1 mouse cellular context compared by ENCODE assay signal in genomic region chr2:28065081-28065651, GRCm38 (mm10).
TF ChIP-seq lines count a peak whose summit lies in the region.

No protein-coding gene starts in this region.

TF ChIP-seq in MEL, 35 proteins besides CTCF, POLR2A, EP300 and RAD21:
- no peak for TF ChIP-seq SIN3A (IDR thresholded peaks at IDR 0.05; ENCODE audit: low read length)
- TF ChIP-seq CHD1 (IDR thresholded peaks at IDR 0.05; ENCODE audit: low read depth, low read length) = peak; percentile 88
- no peak for TF ChIP-seq POLR2AphosphoS5 (IDR thresholded peaks at IDR 0.05; ENCODE audit: borderline replicate concordance, low read depth, low read length)
- TF ChIP-seq ZMIZ1 (IDR thresholded peaks at IDR 0.05; ENCODE audit: low read depth, low read length) = peak; percentile 57; the same call in 1 of the 2 replicates
- TF ChIP-seq TAL1 (IDR thresholded peaks at IDR 0.05; ENCODE audit: low read length) = peak; percentile 50; the same call in 1 of the 2 replicates
- TF ChIP-seq JUND (IDR thresholded peaks at IDR 0.05; ENCODE audit: low read depth, low read length) = no peak
- TF ChIP-seq ZC3H11A (IDR thresholded peaks at IDR 0.05; ENCODE audit: low read depth, low read length) = peak; percentile 41
- TF ChIP-seq GABPA (IDR thresholded peaks at IDR 0.05; ENCODE audit: low read depth, low read length) = 0 out of 2 replicates have a peak, but pooled peaks have one; percentile 33
- TF ChIP-seq NELFE (IDR thresholded peaks at IDR 0.05; ENCODE audit: low read depth, low read length) = peak; percentile 54; the same call in 1 of the 2 replicates
- TF ChIP-seq TCF12 (IDR thresholded peaks at IDR 0.05; ENCODE audit: low read depth, low read length) = peak; percentile 58; the same call in 1 of the 2 replicates
- peak; percentile 71 for TF ChIP-seq MXI1 (IDR thresholded peaks at IDR 0.05; ENCODE audit: low read depth, low read length)
- TF ChIP-seq TBP (IDR thresholded peaks at IDR 0.05; ENCODE audit: low read depth, low read length) = no peak
- 0 out of 2 replicates have a peak, but pooled peaks have one; percentile 8 for TF ChIP-seq RCOR1 (IDR thresholded peaks at IDR 0.05; ENCODE audit: low read depth, low read length)
- 0 out of 2 replicates have a peak, but pooled peaks have one; percentile 10 for TF ChIP-seq ELF1 (IDR thresholded peaks at IDR 0.05; ENCODE audit: low read depth, low read length)
- TF ChIP-seq UBTF (IDR thresholded peaks at IDR 0.05; ENCODE audit: borderline replicate concordance, insufficient read depth, low read depth, low read length) = no peak
- TF ChIP-seq SMC3 (IDR thresholded peaks at IDR 0.05; ENCODE audit: low read depth, low read length) = peak; percentile 33; the same call in 1 of the 2 replicates
- TF ChIP-seq USF1 (IDR thresholded peaks at IDR 0.05; ENCODE audit: low read depth, low read length) = no peak
